Mouse (Mus musculus) midbrain, embryonic 10.5 days (tissue): ENCODE data around the gene Mmp15. TPM values are rescaled to one million over a fixed set of nuclear protein-coding genes. Genes with fewer than 3 reads are reported as not detected.
"Not testable (repeated sequence)": the region's sequence is repeated elsewhere in the genome, so short reads cannot be mapped to it uniquely, and the experiment has no call there.

Source experiments
- DNase-seq: peaks from one replicate; pipeline ENCODE4 v3.0.0-alpha.2; 2017; ENCODE audit warnings: low spot score
- H3K27ac ChIP-seq: fragments of 300-500 bp; sonication (generic); replicated peaks from 2 replicates; pipeline ENCODE4 v1.5.1; 2016; ENCODE audit warnings: mild to moderate bottlenecking
- H3K27me3 ChIP-seq: fragments of 300-500 bp; sonication (generic); 2 replicates; pipeline ENCODE4 v1.6.1; 2016; ENCODE audit warnings: low read depth, mild to moderate bottlenecking; ENCODE audit not compliant: poor library complexity, severe bottlenecking
- H3K36me3 ChIP-seq: fragments of 300-500 bp; sonication (generic); 2 replicates; pipeline ENCODE4 v1.6.1; 2016; ENCODE audit warnings: mild to moderate bottlenecking, moderate library complexity
- H3K4me1 ChIP-seq: fragments of 300-500 bp; sonication (generic); 2 replicates; pipeline ENCODE4 v1.6.1; 2016
- H3K4me3 ChIP-seq: fragments of 300-500 bp; sonication (generic); 2 replicates; pipeline ENCODE4 v1.5.1; 2016; ENCODE audit warnings: mild to moderate bottlenecking, moderate library complexity
- H3K9me3 ChIP-seq: fragments of 300-500 bp; sonication (generic); replicated peaks from 2 replicates; pipeline ENCODE4 v1.6.1; 2016; ENCODE audit warnings: mild to moderate bottlenecking
- WGBS: fragments of 180-500 bp; shearing (Covaris S2); methylation state at CpG from one replicate; pipeline ENCODE4 v1.1.7; 2016; 5-methylcytosine and 5-hydroxymethylcytosine counted together
- polyA plus RNA-seq: library from polyadenylated mRNA; unstranded; fragments of >200 nt; fragmentation: Nextera tagmentation; extraction: Ambion mirVana; gene quantifications from 2 replicates; pipeline ENCODE4 v1.2.1, GENCODE M21; 2016

Gene Mmp15
- polyA plus RNA-seq, 1 experiment from 2014 or later, result 12.8 TPM

DNA sequence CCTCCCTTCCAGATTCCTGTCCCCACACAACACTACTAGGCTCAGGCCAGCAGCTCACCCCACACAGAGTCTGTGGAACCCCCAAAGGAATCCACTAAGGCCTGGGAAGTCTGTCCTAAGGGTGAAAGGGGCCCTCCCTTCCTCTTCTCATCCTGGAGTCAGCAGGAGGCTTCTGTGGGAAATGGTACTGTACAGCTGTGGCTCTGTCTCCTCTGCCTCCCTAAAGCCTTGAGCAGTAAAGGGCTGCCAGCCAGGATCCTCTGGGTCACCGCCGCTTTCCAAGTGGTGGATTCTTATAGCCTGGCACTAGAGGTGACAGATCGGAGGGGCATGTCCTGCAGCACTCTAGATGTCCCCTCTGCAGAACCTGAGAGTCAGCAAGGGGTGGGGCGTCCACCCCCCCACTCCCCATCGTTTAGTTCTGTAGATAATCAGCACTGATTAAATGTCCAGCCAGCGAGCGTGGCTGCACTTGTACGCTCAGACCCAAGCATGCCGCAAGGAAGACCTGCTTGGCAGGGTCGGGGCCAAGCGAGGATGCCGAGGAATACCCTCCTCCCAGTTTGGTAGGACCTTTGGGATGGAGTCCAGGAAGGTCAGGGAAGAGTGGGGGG is 21.4 kb downstream of the Mmp15 start:
- Histone ChIP-seq H3K9me3 (no peaks in the 10 kb centered on the region), H3K4me1 (peaks cover 11% of the 10 kb centered on the region), H3K27me3 (no peaks in the 10 kb centered on the region), H3K36me3 (peaks cover 63% of the 10 kb centered on the region), H3K4me3 (no peak overlapping the region), H3K27ac (no peak overlapping the region)
- WGBS, result 91% methylated on average over 12 of the region's 12 CpGs
- DNase-seq, result no peak

DNA sequence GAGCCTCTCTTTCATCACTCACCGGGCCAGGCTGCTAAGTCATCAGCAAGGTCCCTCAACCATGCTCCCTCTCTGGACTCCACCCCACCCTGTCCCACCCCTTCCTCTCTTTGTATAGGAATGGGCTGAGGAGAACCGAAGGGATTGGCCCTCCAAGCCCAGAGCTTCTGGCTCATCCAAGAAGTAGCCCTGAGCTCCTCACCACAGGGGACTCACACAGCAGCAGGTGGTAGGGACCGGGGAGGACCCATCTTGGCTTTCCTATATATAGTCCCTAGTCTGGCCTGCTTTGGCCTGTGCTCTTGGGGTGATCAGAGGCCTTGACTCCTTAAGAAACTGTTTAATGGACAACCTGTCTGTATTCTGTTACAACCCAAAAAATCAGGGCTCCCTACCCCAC is 22.4 kb downstream of the Mmp15 start:
- peaks cover 54% of the 10 kb centered on the region for H3K36me3 ChIP-seq
- no peaks in the 10 kb centered on the region for H3K27me3 ChIP-seq
- peaks cover 5% of the 10 kb centered on the region for H3K4me1 ChIP-seq
- no peak overlapping the region for H3K4me3 ChIP-seq
- H3K9me3 ChIP-seq, result no peaks in the 10 kb centered on the region
- H3K27ac ChIP-seq, result no peak overlapping the region
- no peak for DNase-seq
- WGBS, result 88% methylated on average over 3 of the region's 3 CpGs

- peaks cover 44% of the 10 kb centered on the region for H3K36me3 ChIP-seq
- H3K27ac ChIP-seq, result no peak overlapping the region
- H3K9me3 ChIP-seq, result no peaks in the 10 kb centered on the region
- H3K4me1 ChIP-seq, result peaks cover 4% of the 10 kb centered on the region; the same call in 1 of the 2 replicates
- no peaks in the 10 kb centered on the region for H3K27me3 ChIP-seq
- no peak overlapping the region for H3K4me3 ChIP-seq
- no peak for DNase-seq
- WGBS, result 85% methylated on average over 7 of the region's 7 CpGs
These were observed 23.4 kb downstream of the Mmp15 start for GRCm38 (mm10) chr8:95375374-95375930.

DNA sequence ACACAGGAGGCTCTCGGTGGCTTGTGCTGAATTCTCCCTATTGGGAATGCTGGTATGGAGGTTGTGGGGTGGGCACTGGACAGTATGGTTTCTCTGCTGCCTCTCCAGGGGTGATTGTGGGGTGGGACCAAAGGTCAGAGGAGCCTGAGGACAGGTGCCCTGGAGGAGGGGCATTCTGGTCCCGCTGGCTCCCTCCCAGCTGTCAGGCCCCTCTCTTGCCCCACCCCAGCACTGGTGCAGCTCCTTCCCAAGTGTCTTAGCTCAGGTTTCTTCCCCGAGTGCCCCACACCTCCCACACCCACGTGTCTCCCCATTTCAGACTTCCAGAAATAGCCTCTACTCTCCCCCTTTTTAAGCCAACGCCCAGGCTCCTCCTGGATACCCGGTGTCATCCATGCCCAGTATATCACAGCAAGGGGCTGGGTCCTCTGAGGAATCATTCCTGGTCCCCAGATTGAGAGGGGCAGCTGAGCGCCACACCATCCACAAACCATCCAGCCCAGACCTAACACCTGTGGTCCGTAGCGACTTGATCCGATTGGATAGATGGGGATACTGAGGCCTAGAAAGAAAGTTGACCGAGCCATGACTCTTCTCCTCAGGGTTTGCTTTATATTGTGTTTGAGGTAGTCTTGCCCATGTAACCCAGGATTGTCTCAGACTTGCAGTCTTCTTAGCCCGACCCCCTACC is 24.4 kb downstream of the Mmp15 start:
- no peak overlapping the region for H3K4me3 ChIP-seq
- WGBS, result 84% methylated on average over 12 of the region's 12 CpGs
- peaks cover 34% of the 10 kb centered on the region for H3K36me3 ChIP-seq
- no peaks in the 10 kb centered on the region for H3K27me3 ChIP-seq
- DNase-seq, result no peak
- no peak overlapping the region for H3K27ac ChIP-seq
- H3K4me1 ChIP-seq, result peaks cover 4% of the 10 kb centered on the region; the same call in 1 of the 2 replicates
- H3K9me3 ChIP-seq, result no peaks in the 10 kb centered on the region

DNA sequence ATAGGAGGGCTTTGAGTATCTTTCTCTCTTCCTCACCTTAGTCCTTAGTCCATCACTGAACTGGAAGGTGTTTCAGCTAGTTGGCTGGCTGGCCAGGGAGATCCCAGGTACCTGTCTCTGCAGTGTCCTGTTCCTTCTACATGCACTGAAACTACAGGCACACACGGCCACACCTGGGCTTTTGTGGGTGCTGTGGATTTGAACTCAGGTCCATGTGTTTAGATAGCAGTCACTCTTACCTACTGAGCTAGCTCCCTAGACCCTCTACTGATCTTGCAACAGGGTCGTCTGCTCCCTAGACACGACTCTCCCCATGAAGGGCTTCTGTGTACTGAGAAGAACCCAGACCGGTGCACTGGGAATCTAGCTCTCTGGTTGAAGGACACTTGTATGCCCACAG is 25.0 kb downstream of the Mmp15 start:
- H3K36me3 ChIP-seq, result peaks cover 27% of the 10 kb centered on the region
- peaks cover 4% of the 10 kb centered on the region; the same call in 1 of the 2 replicates for H3K4me1 ChIP-seq
- H3K4me3 ChIP-seq, result no peak overlapping the region
- no peak for DNase-seq
- no peaks in the 10 kb centered on the region for H3K9me3 ChIP-seq
- 85% methylated on average over 4 of the region's 4 CpGs for WGBS
- H3K27ac ChIP-seq, result no peak overlapping the region
- H3K27me3 ChIP-seq, result no peaks in the 10 kb centered on the region

DNA sequence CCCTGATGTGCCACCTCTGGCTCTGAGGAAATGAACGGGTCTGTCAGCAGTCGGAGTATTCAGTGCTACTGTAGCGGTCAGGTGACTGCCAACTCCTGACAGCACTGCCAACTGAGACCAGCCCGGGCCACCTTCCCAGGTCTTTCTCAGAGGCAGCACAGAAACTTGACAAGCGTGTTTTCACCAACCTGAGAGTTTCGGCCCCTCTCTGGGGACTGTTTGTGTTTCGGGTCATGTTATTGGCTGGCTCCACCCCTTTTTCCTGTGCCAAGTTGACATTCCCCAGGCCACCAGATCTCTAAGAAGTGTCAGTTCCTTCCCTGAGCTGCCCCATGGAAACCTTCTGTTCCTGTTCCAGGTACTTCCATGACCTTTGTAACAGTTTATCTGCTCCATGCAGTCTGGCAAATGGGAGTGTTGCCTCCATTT is 25.8 kb downstream of the Mmp15 start:
- Histone ChIP-seq H3K27me3 (no peaks in the 10 kb centered on the region), H3K27ac (no peak overlapping the region), H3K36me3 (peaks cover 19% of the 10 kb centered on the region), H3K4me1 (peaks cover 4% of the 10 kb centered on the region; the same call in 1 of the 2 replicates), H3K9me3 (no peaks in the 10 kb centered on the region), H3K4me3 (no peak overlapping the region)
- DNase-seq, result no peak
- WGBS, result 67% methylated on average over 7 of the region's 7 CpGs

DNA sequence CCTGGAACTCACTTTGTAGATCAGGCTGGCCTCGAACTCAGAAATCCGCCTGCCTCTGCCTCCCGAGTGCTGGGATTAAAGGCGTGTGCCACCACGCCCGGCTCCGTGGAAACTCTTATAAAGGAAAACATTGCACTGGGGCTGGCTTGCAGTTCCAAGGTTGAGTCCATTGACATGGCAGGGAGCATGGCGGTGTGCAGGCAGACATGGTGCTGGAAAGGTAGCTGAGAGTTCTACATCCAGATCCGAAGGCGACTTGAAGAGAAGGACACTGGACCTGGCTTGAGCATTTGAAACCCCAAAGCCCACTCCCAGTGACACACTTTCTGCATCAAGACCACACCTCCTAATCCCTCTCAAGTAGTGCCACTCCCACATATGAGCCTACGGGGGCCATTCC is 26.9 kb downstream of the Mmp15 start:
- not testable (repeated sequence) for DNase-seq, H3K4me1 ChIP-seq, H3K4me3 ChIP-seq, H3K27ac ChIP-seq, H3K27me3 ChIP-seq, H3K9me3 ChIP-seq, H3K36me3 ChIP-seq
- WGBS, result 94% methylated on average over 11 of the region's 11 CpGs

DNA sequence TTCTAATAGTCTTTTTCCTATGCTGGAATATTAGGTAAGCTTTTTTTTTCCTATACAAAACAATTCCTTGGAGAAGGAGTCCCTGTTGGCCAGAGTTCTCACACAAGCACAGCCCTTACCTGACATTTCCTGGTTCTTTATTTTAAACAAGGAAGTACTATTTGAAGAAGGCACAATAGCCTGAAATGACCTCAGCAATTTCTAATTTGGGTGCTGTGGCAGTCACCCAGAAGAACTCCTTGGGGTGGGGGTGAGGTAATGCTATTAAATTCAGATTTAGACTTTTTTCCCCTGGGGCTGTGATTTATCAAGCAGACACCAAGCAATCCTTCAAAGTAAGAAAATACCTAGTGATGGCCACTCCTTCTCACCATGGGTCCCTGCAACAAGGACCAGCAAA is 28.9 kb downstream of the Mmp15 start:
- no peak overlapping the region for H3K27ac ChIP-seq
- no peaks in the 10 kb centered on the region for H3K9me3 ChIP-seq
- DNase-seq, result no peak
- H3K4me1 ChIP-seq, result peaks cover 4% of the 10 kb centered on the region; the same call in 1 of the 2 replicates
- no peaks in the 10 kb centered on the region for H3K27me3 ChIP-seq
- no peaks in the 10 kb centered on the region for H3K36me3 ChIP-seq
- no peak overlapping the region for H3K4me3 ChIP-seq

- H3K36me3 ChIP-seq, result no peaks in the 10 kb centered on the region
- no peak overlapping the region for H3K4me3 ChIP-seq
- H3K4me1 ChIP-seq, result peaks cover 4% of the 10 kb centered on the region; the same call in 1 of the 2 replicates
- WGBS, result 84% methylated on average over 3 of the region's 3 CpGs
- H3K27me3 ChIP-seq, result no peaks in the 10 kb centered on the region
- H3K27ac ChIP-seq, result no peak overlapping the region
- H3K9me3 ChIP-seq, result no peaks in the 10 kb centered on the region
- no peak for DNase-seq
These were observed 29.5 kb downstream of the Mmp15 start for GRCm38 (mm10) chr8:95381595-95381994.

DNA sequence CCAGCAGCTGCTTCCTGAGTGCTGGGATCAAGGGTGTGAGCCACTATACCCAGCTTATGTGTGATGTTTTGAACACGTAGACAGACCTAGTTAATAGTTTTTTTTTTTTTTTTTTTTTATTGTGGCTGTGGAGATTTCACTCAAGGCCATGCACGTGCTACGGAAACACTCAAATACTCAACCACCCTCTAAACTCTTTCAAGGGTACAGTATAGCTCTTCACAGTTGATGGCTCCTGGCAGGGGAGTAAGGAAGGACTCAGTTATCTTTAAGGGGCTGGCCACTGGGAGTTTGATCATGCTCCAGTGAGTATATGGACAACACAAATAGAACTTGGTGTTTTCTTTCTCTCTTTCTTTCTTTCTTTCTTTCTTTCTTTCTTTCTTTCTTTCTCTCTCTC is 32.4 kb downstream of the Mmp15 start:
- Histone ChIP-seq H3K36me3 (no peaks in the 10 kb centered on the region), H3K27ac (no peak overlapping the region), H3K9me3 (no peaks in the 10 kb centered on the region), H3K4me3 (no peak overlapping the region), H3K4me1 (no peaks in the 10 kb centered on the region), H3K27me3 (no peaks in the 10 kb centered on the region)
- WGBS, result 94% methylated on average over 3 of the region's 3 CpGs
- no peak for DNase-seq

DNA sequence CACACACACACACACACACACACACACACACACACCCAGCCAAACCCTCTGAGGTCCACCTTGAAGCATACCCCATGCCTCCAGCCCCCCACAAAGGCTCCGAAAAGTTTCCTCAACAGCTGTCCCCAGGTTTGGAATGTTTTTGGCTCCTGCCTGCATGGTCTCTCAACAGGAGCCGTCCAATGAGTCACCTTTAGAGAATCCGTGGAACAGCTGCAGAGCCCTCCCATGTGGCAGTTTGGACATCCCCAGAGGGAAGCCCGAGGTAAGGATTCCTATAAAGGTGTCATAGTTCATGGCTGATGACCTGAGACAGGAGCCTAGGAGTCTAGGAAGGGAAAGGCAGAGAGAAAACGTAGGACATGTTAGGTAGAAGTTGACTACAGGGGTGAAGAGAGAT is 34.0 kb downstream of the Mmp15 start:
- H3K36me3 ChIP-seq, result no peaks in the 10 kb centered on the region
- no peak overlapping the region for H3K27ac ChIP-seq
- no peak for DNase-seq
- H3K9me3 ChIP-seq, result no peaks in the 10 kb centered on the region
- no peaks in the 10 kb centered on the region for H3K4me1 ChIP-seq
- 74% methylated on average over 5 of the region's 5 CpGs for WGBS
- no peak overlapping the region for H3K4me3 ChIP-seq
- no peaks in the 10 kb centered on the region for H3K27me3 ChIP-seq

DNA sequence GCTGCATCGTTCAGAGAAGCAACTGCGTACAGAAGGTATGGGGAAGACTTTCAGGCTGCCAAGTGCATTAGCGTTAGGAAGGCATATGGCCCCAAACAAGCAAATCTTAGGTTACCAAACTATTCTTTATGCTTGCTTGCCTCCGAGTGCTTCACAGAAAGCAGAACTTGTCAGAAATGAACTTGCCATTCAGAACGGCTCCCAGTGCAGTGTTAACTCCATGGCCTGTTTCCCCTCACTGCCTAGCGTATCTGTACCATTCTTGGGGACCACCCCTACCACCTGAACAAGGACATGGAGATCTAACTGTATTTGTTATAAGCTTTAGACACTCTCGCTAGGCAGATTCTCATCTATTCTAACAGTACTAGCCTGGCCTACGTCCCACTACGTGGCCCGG is 35.2 kb downstream of the Mmp15 start:
- no peaks in the 10 kb centered on the region for H3K4me1 ChIP-seq
- H3K9me3 ChIP-seq, result no peaks in the 10 kb centered on the region
- H3K4me3 ChIP-seq, result no peak overlapping the region
- H3K27ac ChIP-seq, result no peak overlapping the region
- no peaks in the 10 kb centered on the region for H3K27me3 ChIP-seq
- 93% methylated on average over 10 of the region's 10 CpGs for WGBS
- no peaks in the 10 kb centered on the region for H3K36me3 ChIP-seq
- no peak for DNase-seq

DNA sequence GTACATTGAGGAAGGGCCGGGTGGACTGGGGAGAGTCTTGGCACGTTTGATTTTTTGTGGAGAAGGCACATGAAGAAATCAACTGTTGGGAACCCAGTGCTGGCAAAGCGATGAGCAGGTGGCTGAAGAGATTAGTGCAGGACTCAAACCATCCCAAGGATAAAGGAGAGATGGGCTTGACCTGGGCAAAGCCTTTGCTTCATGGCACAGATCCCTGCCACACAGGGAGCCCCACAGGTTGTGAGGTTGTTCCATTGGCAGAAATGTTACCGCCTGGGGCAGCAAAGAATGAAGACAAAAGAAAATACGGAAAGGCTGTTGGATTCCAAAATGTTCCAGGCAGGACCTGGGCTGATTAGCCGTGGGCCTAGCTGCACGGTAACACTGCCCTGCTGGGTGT is 35.9 kb downstream of the Mmp15 start:
- Histone ChIP-seq H3K4me3 (no peak overlapping the region), H3K4me1 (no peaks in the 10 kb centered on the region), H3K36me3 (no peaks in the 10 kb centered on the region), H3K27ac (no peak overlapping the region), H3K9me3 (no peaks in the 10 kb centered on the region), H3K27me3 (no peaks in the 10 kb centered on the region)
- DNase-seq, result no peak
- 86% methylated on average over 7 of the region's 7 CpGs for WGBS
